Mouse (Mus musculus): ENCODE measurements around the gene Olfr689.
"Not testable (repeated sequence)": the region's sequence is repeated elsewhere in the genome, so short reads cannot be mapped to it uniquely, and the experiment has no call there.

Gene Olfr689

DNA sequence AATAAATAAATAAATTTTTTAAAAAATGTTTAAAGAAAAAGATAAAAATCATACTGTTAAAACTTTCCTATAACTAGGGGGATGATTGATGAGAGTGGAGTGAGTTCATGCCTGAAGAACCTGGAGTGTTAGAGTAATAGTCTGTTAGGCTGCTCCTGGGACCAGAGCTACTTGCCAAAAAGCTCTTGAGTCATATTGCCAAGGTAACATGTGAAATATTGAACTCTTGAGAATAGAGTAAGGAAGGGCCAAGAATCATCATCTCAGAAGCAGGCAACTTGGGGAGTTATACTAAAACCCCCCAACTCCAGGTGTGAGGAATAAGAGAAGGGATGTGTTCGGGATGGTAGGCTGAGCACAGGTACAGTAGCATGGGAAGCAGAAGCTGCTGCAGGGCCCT is at the start of gene Olfr689:
Olfr689 (plus strand) TSS at position 301 of the 400 bp plus-strand sequence.
- no peak for DNase-seq (ENCODE audit: low spot score in 2 of 2)

DNA sequence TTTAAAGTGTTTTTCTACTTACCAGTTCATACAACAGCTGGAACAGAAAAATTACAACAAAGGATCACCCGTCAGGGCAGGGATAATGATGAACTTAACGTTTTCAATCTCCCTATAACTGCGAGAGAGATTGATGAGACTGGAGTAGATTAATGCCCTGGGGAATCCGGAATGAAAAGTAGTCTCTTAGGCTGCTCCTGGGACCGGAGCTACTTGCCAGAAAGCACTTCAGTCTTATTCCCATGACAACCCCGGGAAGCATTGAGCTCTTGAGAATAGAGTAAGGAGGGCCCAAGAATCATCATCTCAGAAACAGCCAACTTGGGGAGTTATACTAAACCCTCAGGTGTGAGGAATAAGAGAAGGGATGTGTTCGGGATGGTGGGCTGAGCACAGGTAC is 38.5 kb upstream of the Olfr689 start:
- no peak for DNase-seq (ENCODE audit: low spot score in 2 of 2)

DNA sequence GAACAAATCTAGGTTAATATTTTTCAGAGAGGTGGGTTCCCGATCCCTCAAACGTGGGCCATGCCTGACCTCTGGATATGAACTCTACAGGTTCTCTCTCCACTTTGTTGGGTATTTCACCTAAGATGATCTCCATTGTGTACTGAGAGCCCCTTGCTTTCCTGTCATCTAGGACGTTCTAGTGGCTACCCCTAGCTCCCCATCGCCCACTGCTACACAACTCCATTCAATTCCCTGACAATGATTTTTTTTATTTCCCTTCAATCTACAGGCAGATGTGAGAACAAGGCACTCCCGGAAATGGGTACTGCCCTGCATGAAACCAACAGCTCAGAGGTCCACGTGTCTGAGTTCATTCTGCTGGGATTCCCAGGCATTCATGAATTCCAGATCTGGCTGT is 23.2 kb upstream of the Olfr689 start, which contains the start of gene Olfr688:
Olfr688 (plus strand) TSS at position 301 of the 400 bp plus-strand sequence.
- no peak for DNase-seq (ENCODE audit: low spot score in 2 of 2)

DNA sequence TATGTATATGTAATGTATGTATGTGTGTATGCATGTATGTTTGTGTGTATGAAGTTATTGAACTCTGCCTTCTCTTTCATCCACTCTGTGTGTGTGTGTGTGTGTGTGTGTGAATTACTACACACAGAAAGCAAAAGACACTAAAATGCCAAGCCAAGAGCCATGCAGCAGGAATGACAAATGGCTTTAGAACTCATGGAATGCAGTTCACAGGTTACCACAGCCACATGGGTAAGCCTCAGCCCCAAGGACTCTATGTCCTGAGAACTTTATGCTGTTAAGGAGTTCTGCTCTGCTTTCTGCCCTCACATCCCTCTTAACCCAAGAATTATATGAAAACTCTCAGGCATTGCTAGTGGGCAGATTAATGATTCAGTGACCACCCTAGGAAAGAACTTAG is 20.9 kb upstream of the Olfr689 start:
- no peak for DNase-seq (ENCODE audit: low spot score in 2 of 2)

DNA sequence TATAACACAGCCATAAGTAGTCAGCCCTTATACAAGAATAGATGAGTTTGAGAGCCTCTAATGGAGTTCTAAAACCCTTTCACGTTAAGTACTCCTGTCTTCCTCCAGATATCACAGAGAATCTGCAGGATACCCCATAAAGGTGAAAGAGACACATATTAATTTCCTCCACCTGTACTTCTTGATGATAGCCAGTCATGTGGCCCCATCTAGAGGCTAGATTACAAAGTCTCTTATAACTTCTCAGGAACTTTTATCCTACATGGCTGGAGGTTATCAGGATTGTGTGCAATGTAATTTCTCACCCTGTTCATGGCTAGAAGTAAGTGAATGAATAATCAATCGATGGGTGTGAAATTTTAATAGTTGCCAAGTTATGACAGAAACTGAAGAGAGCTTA is 14.3 kb downstream of the Olfr689 start:
- no peak for DNase-seq (ENCODE audit: low spot score in 2 of 2)

DNA sequence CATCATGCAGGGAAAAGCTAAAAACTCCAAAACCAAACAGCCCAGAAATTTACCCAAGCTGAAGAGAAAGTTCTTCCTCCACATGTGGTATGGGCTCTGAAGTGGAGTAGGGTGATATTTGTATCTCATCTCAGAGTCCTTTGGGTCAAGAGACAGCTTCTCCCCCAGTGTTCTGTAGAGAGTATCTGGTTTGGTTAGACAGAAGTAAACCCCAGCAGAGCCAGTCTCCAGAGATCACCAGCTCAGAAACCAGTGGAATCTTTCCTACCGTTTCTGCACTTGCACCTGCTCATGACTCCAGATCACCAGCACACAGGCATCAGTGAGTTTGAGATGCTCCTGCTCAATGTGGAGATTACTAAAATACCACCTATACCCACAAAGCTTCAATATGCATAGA is 23.0 kb downstream of the Olfr689 start, which contains the start of gene Olfr690:
Olfr690 (minus strand) TSS at position 101 of the 400 bp plus-strand sequence.
- DNase-seq (ENCODE audit: low spot score in 2 of 2): no peak

DNA sequence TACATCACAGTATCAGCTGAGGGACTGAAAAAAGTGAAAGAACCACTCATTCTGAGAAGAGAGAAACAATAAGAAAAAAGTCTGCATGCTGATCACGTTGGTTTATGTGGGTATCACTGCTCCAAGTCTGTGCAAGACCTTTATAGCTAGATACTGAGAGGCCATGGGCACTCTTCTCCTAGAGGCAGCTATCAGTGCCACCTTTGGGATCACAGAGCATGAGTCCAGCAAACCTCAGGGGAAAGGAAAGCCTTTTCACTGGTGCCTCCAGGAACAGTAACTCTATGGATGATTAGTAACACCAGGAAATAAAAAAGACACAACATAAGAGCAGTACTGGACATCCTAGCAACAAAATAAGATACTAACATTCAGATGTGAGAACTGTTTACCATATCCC is 31.2 kb downstream of the Olfr689 start, which contains the start of gene Olfr691:
Olfr691 (minus strand) TSS at position 101 of the 400 bp plus-strand sequence.
- DNase-seq (ENCODE audit: low spot score in 2 of 2): no peak

DNA sequence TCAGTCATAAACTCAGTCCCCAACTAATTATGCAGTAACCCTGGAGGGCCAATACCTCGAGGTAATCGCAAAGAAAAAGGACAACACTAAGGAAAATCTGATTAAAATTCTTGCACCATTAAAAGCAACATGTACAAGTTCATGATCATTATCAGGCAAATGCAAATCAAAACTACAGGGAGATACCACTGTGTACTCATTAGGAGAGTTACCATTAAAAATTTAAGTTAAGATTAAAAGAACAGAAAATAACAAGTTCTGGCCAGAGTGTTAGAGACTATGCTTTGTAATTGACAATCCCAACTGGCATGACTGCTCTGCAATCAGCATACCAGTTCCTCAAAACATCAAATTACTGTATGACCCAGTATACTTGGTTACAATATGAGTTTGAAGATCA is 31.8 kb downstream of the Olfr689 start:
- DNase-seq (ENCODE audit: low spot score in 2 of 2): no peak

DNA sequence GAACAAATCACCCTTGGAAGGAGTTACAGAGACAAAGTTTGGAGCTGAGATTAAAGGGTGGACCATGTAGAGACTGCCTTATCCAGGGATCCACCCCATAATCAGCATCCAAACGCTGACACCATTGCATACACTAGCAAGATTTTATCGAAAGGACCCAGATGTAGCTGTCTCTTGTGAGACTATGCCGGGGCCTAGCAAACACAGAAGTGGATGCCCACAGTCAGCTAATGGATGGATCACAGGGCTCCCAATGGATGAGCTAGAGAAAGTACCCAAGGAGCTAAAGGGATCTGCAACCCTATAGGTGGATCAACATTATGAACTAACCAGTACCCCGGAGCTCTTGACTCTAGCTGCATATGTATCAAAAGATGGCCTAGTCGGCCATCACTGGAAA is 45.1 kb downstream of the Olfr689 start:
- DNase-seq (ENCODE audit: low spot score in 2 of 2): not testable (repeated sequence)

DNA sequence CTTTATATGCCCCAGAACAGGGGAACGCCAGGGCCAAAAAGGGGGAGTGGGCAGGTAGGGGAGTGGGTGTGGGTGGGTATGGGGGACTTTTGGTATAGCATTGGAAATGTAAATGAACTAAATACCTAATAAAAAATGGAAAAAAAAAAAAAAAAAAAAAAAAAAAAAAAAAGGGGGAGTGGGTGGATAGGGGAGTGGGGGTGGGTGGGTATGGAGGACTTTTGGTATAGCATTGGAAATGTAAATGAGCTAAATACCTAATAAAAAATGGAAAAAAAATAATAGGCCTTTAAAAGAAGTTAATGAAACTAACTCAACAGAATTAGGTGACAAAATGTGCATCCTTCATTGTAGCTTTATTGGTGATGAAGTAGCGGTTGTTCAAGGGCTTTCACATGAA is 45.5 kb downstream of the Olfr689 start:
- DNase-seq (ENCODE audit: low spot score in 2 of 2): not testable (repeated sequence)

DNA sequence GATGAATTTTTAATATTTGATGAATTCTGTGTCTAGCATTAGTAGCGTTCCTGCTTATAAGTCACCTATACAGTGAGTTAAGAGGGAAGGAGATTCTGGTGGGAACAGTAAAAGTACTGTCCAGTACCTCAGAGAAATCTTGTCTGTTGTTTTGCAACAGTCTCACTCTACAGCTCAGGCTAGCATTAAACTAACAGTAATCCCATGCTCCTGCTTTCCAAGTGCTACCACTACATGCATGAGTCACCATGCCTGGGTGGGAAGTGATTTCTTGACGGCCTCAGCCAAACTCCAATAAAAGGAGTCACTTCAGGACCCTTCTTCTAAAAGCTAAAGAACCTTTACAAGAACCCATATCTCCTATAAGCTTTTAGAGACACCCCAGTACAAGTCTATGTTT is 50.7 kb downstream of the Olfr689 start:
- no peak for DNase-seq (ENCODE audit: low spot score in 2 of 2)

DNA sequence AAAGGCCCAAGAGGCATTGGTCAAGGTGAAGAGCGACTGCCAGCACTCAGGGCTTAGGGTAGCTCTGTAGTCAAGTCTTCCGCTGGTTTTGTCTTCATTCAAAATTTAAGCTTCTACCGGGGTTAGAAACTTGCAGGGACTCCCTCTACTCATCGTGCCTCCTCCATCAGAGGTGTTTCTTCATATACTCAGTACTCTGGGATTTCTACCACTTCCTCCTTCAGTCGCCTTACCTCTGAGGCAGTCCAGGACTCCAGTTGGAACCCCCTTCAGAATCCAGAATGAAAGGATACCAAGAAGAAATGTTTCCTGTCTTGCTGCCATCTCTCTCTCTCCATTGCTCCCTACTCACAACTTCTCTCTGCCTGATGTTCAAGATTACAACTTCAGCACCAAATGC is 56.3 kb downstream of the Olfr689 start:
- DNase-seq (ENCODE audit: low spot score in 2 of 2): no peak

DNA sequence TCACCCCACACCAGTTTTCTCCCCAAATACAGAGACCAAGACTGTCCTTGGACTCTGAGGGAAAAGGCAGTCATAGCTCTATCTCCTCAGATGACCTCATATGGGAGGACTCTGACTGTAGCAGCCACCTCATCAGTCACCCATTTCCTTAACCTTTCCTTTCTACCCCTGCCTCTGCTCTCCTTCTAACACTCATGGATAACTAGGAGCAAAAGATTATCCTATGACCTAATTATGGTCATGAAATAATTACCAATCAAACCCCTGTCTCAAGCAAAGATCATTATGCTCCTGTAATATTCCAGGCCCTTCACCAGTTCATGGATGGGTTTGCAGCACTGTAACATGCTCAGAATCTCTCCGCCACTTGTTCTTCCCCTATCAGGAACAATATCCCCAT is 57.0 kb downstream of the Olfr689 start, which contains the start of gene Olfr692:
Olfr692 (plus strand) TSS at position 301 of the 400 bp plus-strand sequence.
- no peak for DNase-seq (ENCODE audit: low spot score in 2 of 2)

DNA sequence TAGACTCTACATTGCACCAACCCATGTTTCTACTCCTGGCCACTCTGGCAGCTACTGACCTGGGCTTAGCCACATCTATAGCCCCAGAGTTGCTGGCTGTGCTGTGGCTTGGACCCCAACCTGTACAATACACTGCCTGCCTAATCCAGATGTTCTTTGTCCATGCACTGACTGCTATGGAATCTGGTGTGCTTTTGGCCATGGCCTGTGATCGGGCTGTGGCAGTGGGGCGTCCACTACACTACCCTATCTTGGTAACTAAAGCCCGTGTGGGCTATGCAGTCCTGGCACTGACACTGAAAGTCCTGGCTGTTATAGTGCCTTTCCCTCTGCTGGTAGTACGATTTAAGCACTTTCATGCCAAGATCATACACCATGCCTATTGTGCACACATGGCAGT is 57.6 kb downstream of the Olfr689 start:
- no peak for DNase-seq (ENCODE audit: low spot score in 2 of 2)
